8 mouse cellular contexts compared by ENCODE assay signal in the genomic region with DNA sequence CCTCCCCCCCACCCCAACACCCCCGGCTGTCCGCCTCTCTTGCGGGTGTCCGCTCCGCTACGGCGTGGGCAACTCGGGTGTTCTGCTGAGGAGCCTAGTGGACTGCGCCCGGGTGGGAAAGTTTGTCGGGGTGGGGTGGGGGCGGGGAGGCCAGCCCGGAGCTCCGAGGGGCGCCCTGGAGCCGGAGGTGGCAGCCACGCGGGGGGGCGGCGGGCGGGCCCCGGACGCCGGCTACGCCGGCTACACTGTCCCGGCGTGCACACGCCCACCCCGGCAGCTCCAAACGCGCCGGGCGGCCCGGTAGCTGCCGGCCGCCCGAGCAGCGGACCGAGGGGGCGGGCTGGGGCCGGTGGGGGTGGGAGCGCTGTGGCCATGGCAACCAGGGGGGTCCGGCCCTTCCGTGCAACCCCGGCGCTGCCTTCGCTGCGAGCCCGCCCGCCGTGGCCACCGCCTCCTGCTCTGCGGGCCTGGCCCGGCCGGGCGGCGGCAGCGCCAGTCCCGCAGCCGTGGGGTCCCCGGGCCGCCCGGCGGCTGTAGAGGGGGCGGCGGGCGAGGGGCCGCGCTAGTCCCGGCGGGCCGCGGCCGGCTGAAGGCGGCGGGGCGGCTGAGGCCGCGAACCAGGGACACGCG. TPM values are rescaled to one million over a fixed set of nuclear protein-coding genes. Genes with fewer than 3 reads are reported as not detected.
DNase-seq lines count a peak whose midpoint lies in the region; ATAC-seq and TF ChIP-seq lines count a peak whose summit lies in the region.

No protein-coding gene starts in this region.

- H3K4me2 ChIP-seq in heart, embryonic 16.5 days (ENCODE audit: low read depth, low read length): peak overlapping the region; percentile 80
- peak overlapping the region; percentile 81 for H3K4me2 ChIP-seq in limb, embryonic 14.5 days (replicated peaks; ENCODE audit: low read depth, low read length, severe bottlenecking)

- peak overlapping the region; percentile 92 for H3K9ac ChIP-seq in heart, embryonic 16.5 days (ENCODE audit: low read length)
- peak overlapping the region; percentile 98 for H3K9ac ChIP-seq in limb, embryonic 14.5 days (ENCODE audit: low read depth, low read length, severe bottlenecking)

- no peaks in the 10 kb centered on the region for H3K27me3 ChIP-seq in heart, embryonic 16.5 days (ENCODE audit: control insufficient read depth, insufficient read depth, low read length)
- H3K27me3 ChIP-seq in limb, embryonic 14.5 days (ENCODE audit: control insufficient read depth, insufficient read depth, low read length): no peaks in the 10 kb centered on the region

- TF ChIP-seq POLR2A in limb, embryonic 14.5 days (IDR thresholded peaks at IDR 0.05; ENCODE audit: borderline replicate concordance, extremely low read depth, insufficient read depth, insufficient read length): no peak

- H3K36me3 ChIP-seq in heart, embryonic 16.5 days (ENCODE audit: control insufficient read depth, insufficient read depth): peaks cover 2% of the 10 kb centered on the region
- peaks cover 11% of the 10 kb centered on the region for H3K36me3 ChIP-seq in limb, embryonic 14.5 days (ENCODE audit: control insufficient read depth, insufficient read depth, low read length)

- H3K4me1 ChIP-seq in heart, embryonic 16.5 days (ENCODE audit: control insufficient read depth, insufficient read depth, low read length): peaks cover 7% of the 10 kb centered on the region
- H3K4me1 ChIP-seq in limb, embryonic 14.5 days (ENCODE audit: control insufficient read depth, insufficient read depth, low read length): peaks cover 16% of the 10 kb centered on the region; the same call in 1 of the 2 replicates

- peak overlapping the region; percentile 83 for H3K4me3 ChIP-seq in heart, embryonic 16.5 days (ENCODE audit: low read length)
- peak overlapping the region; percentile 92 for H3K4me3 ChIP-seq in limb, embryonic 14.5 days (replicated peaks; ENCODE audit: low read length)

- ATAC-seq in heart, embryonic 16.5 days (replicated peaks; ENCODE audit: extremely low read depth, insufficient read depth, low FRiP score): peak; percentile 20
- ATAC-seq in limb, embryonic 14.5 days (ENCODE audit: low FRiP score, low read depth): peak; percentile 5; the same call in 1 of the 2 replicates

- under 1% methylated on average over 39 of the region's 82 CpGs for WGBS in heart, embryonic 16.5 days
- WGBS in limb, embryonic 14.5 days: under 1% methylated on average over 25 of the region's 82 CpGs

- H3K27ac ChIP-seq in heart, embryonic 16.5 days (ENCODE audit: low read length): peak overlapping the region; percentile 91
- peak overlapping the region; percentile 89 for H3K27ac ChIP-seq in limb, embryonic 14.5 days (replicated peaks; ENCODE audit: low read depth, low read length)

- H3K9me3 ChIP-seq in heart, embryonic 16.5 days (replicated peaks; ENCODE audit: control insufficient read depth, low read length): no peaks in the 10 kb centered on the region
- H3K9me3 ChIP-seq in limb, embryonic 14.5 days (ENCODE audit: control insufficient read depth, low read length): no peaks in the 10 kb centered on the region

- DNase-seq in ovary, adult 18-20 months (ENCODE audit: low spot score): peak; percentile 11
- no peak for DNase-seq in ovary, postnatal 10 days (ENCODE audit: low spot score)
- DNase-seq in embryo, embryonic 10.5 days (ENCODE audit: low spot score): peak; percentile 37
- peak; percentile 14 for DNase-seq in limb, embryonic 14.5 days (ENCODE audit: low spot score)
- DNase-seq in naive thymus-derived CD4-positive, alpha-beta T cell, adult 2 months (ENCODE audit: low read depth): peak; percentile 45
- peak; percentile 44 for DNase-seq in thymus, postnatal 25 days
- no peak for DNase-seq in right cerebral cortex, adult 2 months (ENCODE audit: low spot score in 2 of 2)

RNA-seq across cellular contexts. Expression of a gene that starts 0.5 kb away (rescaled TPM):
- 9.7 and 11.3 TPM in 2 replicates for polyA plus RNA-seq in heart, embryonic 16.5 days (2015; fragmentation: Nextera tagmentation; extraction: Ambion mirVana)
- 16.3 and 18.4 TPM in 2 replicates for polyA plus RNA-seq in limb, embryonic 14.5 days (2012; rRNA removed)
- 21.9 and 24.6 TPM in 2 replicates for polyA plus RNA-seq in limb, embryonic 14.5 days (2014; fragmentation: Nextera tagmentation; extraction: Ambion mirVana)

Comparison
In these comparisons a context has a peak if more than half of its experiments do, and no peak if none do; other contexts are left out.
1. DNase-seq: peak in ovary, adult 18-20 months (single experiment), embryo, embryonic 10.5 days (single experiment), limb, embryonic 14.5 days (single experiment), naive thymus-derived CD4-positive, alpha-beta T cell, adult 2 months (single experiment) and thymus, postnatal 25 days (single experiment); none in ovary, postnatal 10 days (single experiment) and right cerebral cortex, adult 2 months (0 of 2).